Mouse (Mus musculus): ENCODE measurements at regions not wholly inside any gene's neighbourhood (a gene's known extent, or its start where the extent isn't known, plus 50 kb on each side); places are given as distances from the start of the nearest gene placed in this dataset.

DNA sequence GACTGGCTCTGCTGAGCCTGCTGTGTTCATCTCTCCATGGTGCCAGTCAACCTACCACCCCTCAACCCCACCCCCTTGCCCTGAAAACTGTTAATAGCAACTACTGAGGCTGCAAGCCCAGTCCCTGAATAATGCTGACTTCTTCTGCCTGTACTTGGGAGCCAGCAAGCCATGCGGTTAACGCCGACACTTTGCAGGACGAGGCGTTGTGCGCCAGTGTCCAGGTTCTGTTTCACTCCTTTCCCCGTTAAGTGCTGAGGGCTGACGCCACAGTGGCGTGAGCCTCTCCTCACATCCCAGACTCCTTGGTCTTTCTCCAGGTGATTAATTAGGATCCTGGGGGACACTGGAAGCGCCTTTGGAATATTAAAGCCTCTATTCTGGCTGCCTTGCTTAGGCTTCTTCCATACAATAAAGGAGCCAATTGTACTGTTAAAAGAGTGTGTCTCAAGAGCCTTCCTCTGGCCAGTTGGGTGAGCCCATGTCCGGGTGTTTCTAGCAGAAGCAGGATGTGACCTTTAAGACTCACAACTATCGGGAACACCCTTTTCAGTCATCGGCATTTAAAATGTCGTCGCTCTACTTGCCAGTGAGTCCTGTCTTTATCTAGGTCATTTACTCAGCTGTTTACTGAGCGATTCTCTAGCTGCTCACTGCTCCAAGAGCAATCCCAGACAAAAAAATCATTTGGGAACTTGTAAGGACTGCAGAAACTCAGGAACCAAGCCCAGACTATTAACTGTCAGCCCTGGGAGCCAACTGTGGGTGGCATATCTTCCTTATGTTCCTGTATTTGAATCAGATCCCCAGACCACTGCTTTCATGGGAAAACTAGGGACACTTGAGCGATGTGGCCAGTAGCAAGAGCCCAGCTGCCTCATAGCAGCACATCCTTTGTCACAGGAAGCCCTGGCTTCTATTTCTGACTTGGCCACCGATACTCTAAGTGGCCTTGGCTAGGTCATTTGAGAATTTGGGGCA lies 59.1 kb downstream of the Ppp1r3c start:
- TF ChIP-seq POLR2A (IDR thresholded peaks at IDR 0.05; ENCODE audit: insufficient read depth, low read depth, low read length) (no peak), CTCF (IDR thresholded peaks at IDR 0.05; ENCODE audit: insufficient read depth, low read depth, low read length) (no peak)

Measured in olfactory bulb, adult 2 months (tissue).